Comparison of ENCODE assay signal across 9 mouse cellular contexts in genomic region chr5:137061809-137062481, GRCm38 (mm10). TPM values are rescaled to one million over a fixed set of nuclear protein-coding genes. Genes with fewer than 3 reads are reported as not detected.
DNase-seq lines count a peak whose midpoint lies in the region; ATAC-seq and TF ChIP-seq lines count a peak whose summit lies in the region.
"Had no signal": no experiment of that assay in that cellular context is flagged by ENCODE, and none has a peak within 500 bp of the region (broad histone marks: within the 10 kb centered on the region; RNA-seq: fewer than 3 reads in every experiment).

No protein-coding gene starts in this region.

- no peaks in the 10 kb centered on the region for H3K27me3 ChIP-seq in midbrain, postnatal 0 days (ENCODE audit: insufficient read depth, low read length)
- no peaks in the 10 kb centered on the region for H3K27me3 ChIP-seq in midbrain, embryonic 16.5 days (ENCODE audit: control insufficient read depth, insufficient read depth, low read depth, low read length)
- no peaks in the 10 kb centered on the region for H3K27me3 ChIP-seq in cerebellum, adult 2 months (ENCODE audit: control insufficient read depth, insufficient read depth, low read length)
- no peaks in the 10 kb centered on the region for H3K27me3 ChIP-seq in lung, embryonic 14.5 days (ENCODE audit: insufficient read depth, low read length)

- TF ChIP-seq CTCF in midbrain, postnatal 0 days (IDR thresholded peaks at IDR 0.05) = peak; percentile 51
- peak; percentile 63 for TF ChIP-seq CTCF in cerebellum, adult 2 months (IDR thresholded peaks at IDR 0.05; ENCODE audit: borderline replicate concordance, insufficient read depth, low read depth, low read length)
- peak; percentile 62 for TF ChIP-seq CTCF in lung, embryonic 14.5 days (IDR thresholded peaks at IDR 0.05; ENCODE audit: low read depth)

- H3K27ac ChIP-seq in midbrain, postnatal 0 days (ENCODE audit: low read depth, low read length) = no peak overlapping the region
- H3K27ac ChIP-seq in midbrain, embryonic 16.5 days (ENCODE audit: low read length) = no peak overlapping the region
- no peak overlapping the region for H3K27ac ChIP-seq in cerebellum, adult 2 months (ENCODE audit: insufficient read depth, low read length)
- H3K27ac ChIP-seq in lung, embryonic 14.5 days (ENCODE audit: low read depth) = no peak overlapping the region

- intact Hi-C loops in heart, postnatal 14 days (cut with DNase I) = loop anchor here (1.0 kb wide), 1 partner anchor 45 kb away; no protein-coding TSS in a partner anchor

- H3K4me1 ChIP-seq in midbrain, postnatal 0 days (ENCODE audit: insufficient read depth, low read length) = no peaks in the 10 kb centered on the region
- H3K4me1 ChIP-seq in midbrain, embryonic 16.5 days (ENCODE audit: control insufficient read depth, insufficient read depth, low read length) = no peaks in the 10 kb centered on the region
- no peaks in the 10 kb centered on the region for H3K4me1 ChIP-seq in cerebellum, adult 2 months (ENCODE audit: control insufficient read depth, insufficient read depth, low read length)
- no peaks in the 10 kb centered on the region for H3K4me1 ChIP-seq in lung, embryonic 14.5 days (ENCODE audit: insufficient read depth)

- ATAC-seq in midbrain, postnatal 0 days (ENCODE audit: low FRiP score) = no peak
- no peak for ATAC-seq in midbrain, embryonic 16.5 days
- ATAC-seq in lung, embryonic 14.5 days (ENCODE audit: insufficient read depth) = no peak

- no peak overlapping the region for H3K9ac ChIP-seq in midbrain, postnatal 0 days (replicated peaks; ENCODE audit: low read length, poor library complexity, severe bottlenecking)
- H3K9ac ChIP-seq in midbrain, embryonic 16.5 days (ENCODE audit: low read depth, low read length) = no peak overlapping the region
- H3K9ac ChIP-seq in lung, embryonic 14.5 days = no peak overlapping the region

- no peaks in the 10 kb centered on the region for H3K9me3 ChIP-seq in midbrain, postnatal 0 days (ENCODE audit: low read length)
- no peaks in the 10 kb centered on the region for H3K9me3 ChIP-seq in midbrain, embryonic 16.5 days (replicated peaks; ENCODE audit: control insufficient read depth, low read length, poor library complexity, severe bottlenecking)
- no peaks in the 10 kb centered on the region for H3K9me3 ChIP-seq in lung, embryonic 14.5 days (ENCODE audit: low read depth, low read length)

- no peak overlapping the region for H3K4me2 ChIP-seq in midbrain, postnatal 0 days (ENCODE audit: low read depth, low read length, poor library complexity, severe bottlenecking)
- no peak overlapping the region for H3K4me2 ChIP-seq in midbrain, embryonic 16.5 days (ENCODE audit: low read length)
- no peak overlapping the region for H3K4me2 ChIP-seq in lung, embryonic 14.5 days

- H3K4me3 ChIP-seq in midbrain, postnatal 0 days (ENCODE audit: low read depth, low read length) = no peak overlapping the region
- H3K4me3 ChIP-seq in midbrain, embryonic 16.5 days (ENCODE audit: low read depth, low read length) = no peak overlapping the region
- no peak overlapping the region for H3K4me3 ChIP-seq in cerebellum, adult 2 months (replicated peaks; ENCODE audit: insufficient read depth, low read depth, low read length)
- no peak overlapping the region for H3K4me3 ChIP-seq in lung, embryonic 14.5 days (ENCODE audit: low read depth, low read length)

- TF ChIP-seq POLR2A in cerebellum, adult 2 months (IDR thresholded peaks at IDR 0.05; ENCODE audit: borderline replicate concordance, insufficient read depth, low read length) = no peak

- H3K36me3 ChIP-seq in midbrain, postnatal 0 days (ENCODE audit: insufficient read depth, low read length) = no peaks in the 10 kb centered on the region
- no peaks in the 10 kb centered on the region for H3K36me3 ChIP-seq in midbrain, embryonic 16.5 days (ENCODE audit: control insufficient read depth, insufficient read depth, low read length)
- H3K36me3 ChIP-seq in lung, embryonic 14.5 days (ENCODE audit: insufficient read depth) = no peaks in the 10 kb centered on the region

- 26% methylated on average over 10 of the region's 12 CpGs for WGBS in midbrain, postnatal 0 days
- 29% methylated on average over 10 of the region's 12 CpGs for WGBS in midbrain, embryonic 16.5 days
- 15% methylated on average over 11 of the region's 12 CpGs for WGBS in cerebellum, adult 2 months
- WGBS in lung, embryonic 14.5 days = 16% methylated on average over 11 of the region's 12 CpGs

- DNase-seq in adrenal gland, adult (ENCODE audit: inconsistent age in 2 of 2, low spot score in 1 of 2) = peak; percentile 85 to 91
- DNase-seq in adrenal gland, postnatal 4 days (ENCODE audit: low spot score in 2 of 2) = no peak
- no peak for DNase-seq in midbrain, postnatal 0 days (ENCODE audit: low spot score)
- peak; percentile 58 to 68 for DNase-seq in cerebellum, adult 2 months
- DNase-seq in heart, postnatal 14 days = peak; percentile 74 to 80
- DNase-seq in lung, embryonic 14.5 days = peak; percentile 68
- DNase-seq in yolk sac, embryonic 10.5 days (ENCODE audit: low spot score) = peak; percentile 14

RNA-seq across cellular contexts. Expression of gene Serpine1, which starts 10.1 kb away (rescaled TPM):
- 1 to 10 TPM; 1.7 to 2.2 TPM for total RNA-seq in adrenal gland, postnatal 4 days (2021)
- total RNA-seq in midbrain, postnatal 0 days (2014; rRNA removed) = 3.3 and 3.7 TPM in 2 replicates
- 0.06 and 0.30 TPM in 2 replicates for polyA plus RNA-seq in midbrain, postnatal 0 days (2015; fragmentation: Nextera tagmentation; extraction: Ambion mirVana)
- polyA plus RNA-seq in midbrain, embryonic 16.5 days (2015; fragmentation: Nextera tagmentation; extraction: Ambion mirVana) = 0.25 and 0.41 TPM in 2 replicates
- 0.38 and 0.48 TPM in 2 replicates for polyA plus RNA-seq in cerebellum, adult 2 months (2012; rRNA removed)
- total RNA-seq in heart, postnatal 14 days (2021) = 10 to 100 TPM; 12.5 TPM
- polyA plus RNA-seq in lung, embryonic 14.5 days (2014; fragmentation: Nextera tagmentation; extraction: Ambion mirVana) = 0.47 and 0.86 TPM in 2 replicates

RNA-seq across cellular contexts. Expression of gene Ap1s1, which starts 16.0 kb away (rescaled TPM):
- 100 to 1,000 TPM; 121 to 124 TPM for total RNA-seq in adrenal gland, postnatal 4 days (2021)
- total RNA-seq in midbrain, postnatal 0 days (2014; rRNA removed) = 139 and 144 TPM in 2 replicates
- 308 and 311 TPM in 2 replicates for polyA plus RNA-seq in midbrain, postnatal 0 days (2015; fragmentation: Nextera tagmentation; extraction: Ambion mirVana)
- polyA plus RNA-seq in midbrain, embryonic 16.5 days (2015; fragmentation: Nextera tagmentation; extraction: Ambion mirVana) = 296 and 303 TPM in 2 replicates
- 147 and 168 TPM in 2 replicates for polyA plus RNA-seq in cerebellum, adult 2 months (2012; rRNA removed)
- 10 to 100 TPM; 41.9 to 50.2 TPM for total RNA-seq in heart, postnatal 14 days (2021)
- 179 and 191 TPM in 2 replicates for polyA plus RNA-seq in lung, embryonic 14.5 days (2014; fragmentation: Nextera tagmentation; extraction: Ambion mirVana)

RNA-seq across cellular contexts. Expression of gene Vgf, which starts 35.8 kb away (rescaled TPM):
- total RNA-seq in adrenal gland, postnatal 4 days (2021) = 10 to 100 TPM; 15.3 to 17.2 TPM
- 103 and 154 TPM in 2 replicates for total RNA-seq in midbrain, postnatal 0 days (2014; rRNA removed)
- polyA plus RNA-seq in midbrain, postnatal 0 days (2015; fragmentation: Nextera tagmentation; extraction: Ambion mirVana) = 46.8 and 49.1 TPM in 2 replicates
- 12.6 and 15.6 TPM in 2 replicates for polyA plus RNA-seq in midbrain, embryonic 16.5 days (2015; fragmentation: Nextera tagmentation; extraction: Ambion mirVana)
- 62.1 and 65.4 TPM in 2 replicates for polyA plus RNA-seq in cerebellum, adult 2 months (2012; rRNA removed)
- not detected for total RNA-seq in heart, postnatal 14 days (2021)
- polyA plus RNA-seq in lung, embryonic 14.5 days (2014; fragmentation: Nextera tagmentation; extraction: Ambion mirVana) = 0.12 and 0.13 TPM in 2 replicates
- total RNA-seq: gastrocnemius, postnatal 4 days had no signal

RNA-seq across cellular contexts. Expression of gene Trim56, which starts 54.1 kb away (rescaled TPM):
- 10 to 100 TPM; 36.2 to 46.0 TPM for total RNA-seq in adrenal gland, postnatal 4 days (2021)
- 3.7 and 5.4 TPM in 2 replicates for total RNA-seq in midbrain, postnatal 0 days (2014; rRNA removed)
- 1.2 and 1.4 TPM in 2 replicates for polyA plus RNA-seq in midbrain, postnatal 0 days (2015; fragmentation: Nextera tagmentation; extraction: Ambion mirVana)
- polyA plus RNA-seq in midbrain, embryonic 16.5 days (2015; fragmentation: Nextera tagmentation; extraction: Ambion mirVana) = 1.8 and 2.5 TPM in 2 replicates
- polyA plus RNA-seq in cerebellum, adult 2 months (2012; rRNA removed) = 1.9 TPM in 2 replicates
- total RNA-seq in heart, postnatal 14 days (2021) = 10 to 100 TPM; 19.4 to 20.4 TPM
- polyA plus RNA-seq in lung, embryonic 14.5 days (2014; fragmentation: Nextera tagmentation; extraction: Ambion mirVana) = 11.5 and 11.8 TPM in 2 replicates

Comparison
In these comparisons a context has a peak if more than half of its experiments do, and no peak if none do; other contexts are left out.
1. DNase-seq: peak in adrenal gland, adult (2 of 2), cerebellum, adult 2 months (2 of 2), heart, postnatal 14 days (2 of 2), lung, embryonic 14.5 days (single experiment) and yolk sac, embryonic 10.5 days (single experiment); none in adrenal gland, postnatal 4 days (0 of 2) and midbrain, postnatal 0 days (single experiment).
2. RNA of gene Vgf, which starts 35.8 kb away (polyA plus RNA-seq): 62.1 to 65.4 TPM in cerebellum, adult 2 months, 46.8 to 49.1 TPM in midbrain, postnatal 0 days and 12.6 to 15.6 TPM in midbrain, embryonic 16.5 days; 0.12 to 0.13 TPM in lung, embryonic 14.5 days; every median in the first group is over 10 times any median in the second.
3. Peak in every context shown above with its lines, with median percentiles within 50 percentile points of each other: CTCF ChIP-seq.